Mouse (Mus musculus): ENCODE measurements around the gene Rsph3b. TPM values are rescaled to one million over a fixed set of nuclear protein-coding genes. Genes with fewer than 3 reads are reported as not detected.

Rsph3b gene
- total RNA-seq, 2 experiments from 2014 or later, result 20.3 to 26.5 TPM

DNA sequence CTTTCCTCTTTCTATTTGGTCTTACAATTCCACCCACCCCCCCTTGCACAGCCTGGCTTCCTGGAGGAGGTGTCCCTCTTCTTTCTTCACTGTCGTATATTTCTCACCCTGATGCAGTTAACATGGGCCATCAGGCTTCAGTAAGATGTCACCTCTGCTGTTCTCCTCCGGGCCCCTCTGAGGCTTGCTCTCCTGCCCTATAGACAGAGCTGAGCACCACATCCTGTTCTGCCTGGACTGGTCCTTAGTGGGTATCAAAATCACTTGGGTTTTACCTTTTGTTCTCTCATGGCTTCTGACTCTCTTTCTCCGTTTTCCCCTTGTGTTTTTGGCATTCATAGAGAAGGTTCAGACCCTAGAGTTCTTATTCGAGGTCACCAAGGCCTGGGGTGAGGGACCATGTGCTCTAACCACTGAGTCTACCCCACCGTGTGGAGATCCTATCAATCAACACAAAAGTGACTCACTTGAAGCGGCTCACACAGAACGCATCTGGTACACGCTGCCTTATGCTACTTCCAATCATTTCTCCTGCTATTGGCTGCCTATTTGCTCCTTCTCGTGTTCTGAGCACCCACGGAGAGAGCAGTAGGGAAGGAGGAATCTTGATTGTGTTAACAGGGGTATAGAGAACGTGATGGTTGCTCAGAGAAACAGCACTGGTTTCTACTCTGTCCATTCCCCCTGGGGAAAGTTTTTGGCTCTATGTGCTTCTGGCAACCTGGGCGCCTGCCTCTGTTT, 86.3 kb downstream of the Rsph3b start:
- no peak for TF ChIP-seq CTCF (IDR thresholded peaks at IDR 0.05)
- Histone ChIP-seq H3K27ac (no peak overlapping the region), H3K4me3 (peak overlapping the region; percentile 63)
- DNase-seq, result no peak
- intact Hi-C loops (cut with DNase I), result no loop called here

DNA sequence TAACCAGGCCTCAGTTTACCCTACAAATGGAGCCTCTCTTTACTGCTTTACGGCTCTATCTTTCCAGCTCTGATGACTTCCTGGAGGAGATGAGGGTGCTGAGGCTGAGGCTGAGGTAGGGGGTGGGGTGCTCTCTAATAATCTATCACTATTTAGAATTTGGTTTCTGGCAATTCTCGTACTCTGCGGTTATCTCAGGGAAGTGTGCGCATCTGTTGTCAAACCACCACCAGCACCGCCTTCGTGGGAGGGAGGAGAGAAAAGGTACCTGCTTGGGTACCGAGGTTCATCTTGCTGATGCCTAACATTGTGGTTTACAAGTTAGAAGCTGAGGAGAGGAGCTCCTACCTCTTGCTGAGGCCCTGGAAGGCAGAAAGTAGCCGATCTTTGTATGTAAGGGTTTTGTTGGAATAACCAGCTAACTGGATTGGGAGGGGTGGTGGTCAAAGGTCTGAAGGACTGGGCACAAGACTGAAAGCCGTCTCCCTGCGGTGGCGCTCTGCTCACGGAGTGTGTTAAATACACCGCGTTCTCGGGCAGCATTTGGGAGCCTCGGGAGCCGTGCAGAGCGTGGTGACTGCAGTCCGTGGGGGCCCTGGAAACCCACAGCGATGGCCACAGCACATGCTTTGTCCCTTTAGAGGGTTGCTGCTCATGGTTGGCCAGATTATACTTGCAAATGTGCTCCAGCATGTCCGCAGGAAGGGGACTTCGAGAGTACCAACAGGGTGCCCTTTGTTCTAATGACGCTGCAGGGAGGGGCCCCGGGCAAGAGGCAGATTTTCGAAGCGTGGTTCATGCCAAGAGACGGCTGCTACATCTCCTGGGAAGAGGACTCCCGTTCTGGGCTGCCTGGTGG, 87.1 kb downstream of the Rsph3b start:
- intact Hi-C loops (cut with DNase I), result no loop called here
- DNase-seq, result no peak
- no peak for TF ChIP-seq CTCF (IDR thresholded peaks at IDR 0.05)
- Histone ChIP-seq H3K27ac (peak overlapping the region; percentile 28; the same call in 1 of the 2 replicates), H3K4me3 (peak overlapping the region; percentile 63)

DNA sequence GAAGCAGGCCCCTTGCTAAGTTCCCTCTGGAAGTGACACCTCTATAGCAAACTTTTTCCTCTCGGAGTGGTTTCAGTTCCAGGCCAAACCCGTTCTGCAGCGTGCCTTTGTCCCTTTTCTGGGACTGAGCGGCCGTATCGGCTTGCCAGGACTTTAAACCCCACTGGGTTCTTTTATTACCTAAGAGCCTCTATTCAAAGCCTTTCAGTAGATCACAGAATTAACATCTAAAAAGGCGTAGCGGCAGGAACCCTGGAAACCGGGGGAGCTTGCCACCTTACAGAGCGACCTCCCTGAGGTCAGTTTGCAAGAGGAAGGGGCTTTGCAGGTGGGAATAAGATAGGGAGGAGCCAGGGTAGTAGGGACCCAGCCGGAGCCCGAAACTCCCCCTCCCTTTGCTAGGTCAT, 88.0 kb downstream of the Rsph3b start:
- intact Hi-C loops (cut with DNase I), result no loop called here
- DNase-seq, result no peak
- Histone ChIP-seq H3K4me3 (no peak overlapping the region), H3K27ac (no peak overlapping the region)
- no peak for TF ChIP-seq CTCF (IDR thresholded peaks at IDR 0.05)

DNA sequence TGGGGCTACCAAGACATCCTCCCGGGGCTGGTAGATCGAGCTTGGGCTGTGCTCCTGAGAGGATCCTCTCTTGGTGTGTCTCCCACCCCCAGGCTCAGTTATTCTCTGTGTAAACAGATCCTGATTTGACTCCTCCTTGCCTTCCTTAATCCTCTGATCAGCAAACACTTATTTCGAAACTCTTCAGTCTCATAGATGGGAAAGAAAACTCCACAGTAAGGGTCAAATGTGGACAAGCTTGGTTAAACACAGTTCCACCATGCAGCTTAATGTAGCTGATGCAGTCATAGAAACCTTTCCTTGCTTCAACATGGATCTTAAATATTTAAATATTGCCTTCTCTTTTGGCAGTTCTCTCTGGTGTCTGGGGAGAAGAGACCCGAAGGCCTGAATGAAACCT, 88.4 kb downstream of the Rsph3b start:
- DNase-seq, result no peak
- H3K27ac ChIP-seq, result no peak overlapping the region
- intact Hi-C loops (cut with DNase I), result no loop called here
- TF ChIP-seq CTCF (IDR thresholded peaks at IDR 0.05), result no peak
- no peak overlapping the region for H3K4me3 ChIP-seq

Small RNA genes within 50 kb of the gene (microRNA-seq; reads per million reads assigned to microRNA genes)
- not detected for gene Mir692-1

Other genes starting within 250 kb of the Rsph3b start
- gene Ezr, start 165.9 kb downstream of the Rsph3b start, total RNA-seq (2021), result 1 to 10 TPM; 1.5 to 1.9 TPM
- 10 to 100 TPM; 11.7 to 16.2 TPM for gene Tagap1, start 12.5 kb upstream of the Rsph3b start, total RNA-seq (2021)
- 100 to 1,000 TPM; 100 to 123 TPM for gene Rnaset2b, start 22.0 kb upstream of the Rsph3b start, total RNA-seq (2021)
- gene Gm49721, start 30.2 kb upstream of the Rsph3b start, total RNA-seq (2021), result under 1 TPM in 1 of 2 experiments, not detected in 1; 0.59 TPM
- gene Gm1604a, start 76.9 kb upstream of the Rsph3b start, total RNA-seq (2021), result not detected
- 100 to 1,000 TPM in 1 of 2 experiments, 10 to 100 TPM in 1; 86.7 to 120 TPM for gene Rps6ka2, start 221.4 kb upstream of the Rsph3b start, total RNA-seq (2021)